Mouse (Mus musculus): Measurements from ENCODE around the gene Pld2. TPM values are rescaled to one million over a fixed set of nuclear protein-coding genes. Genes with fewer than 3 reads are reported as not detected.

Gene Pld2
- polyA plus RNA-seq, 1 experiment, result 0.04 TPM

DNA sequence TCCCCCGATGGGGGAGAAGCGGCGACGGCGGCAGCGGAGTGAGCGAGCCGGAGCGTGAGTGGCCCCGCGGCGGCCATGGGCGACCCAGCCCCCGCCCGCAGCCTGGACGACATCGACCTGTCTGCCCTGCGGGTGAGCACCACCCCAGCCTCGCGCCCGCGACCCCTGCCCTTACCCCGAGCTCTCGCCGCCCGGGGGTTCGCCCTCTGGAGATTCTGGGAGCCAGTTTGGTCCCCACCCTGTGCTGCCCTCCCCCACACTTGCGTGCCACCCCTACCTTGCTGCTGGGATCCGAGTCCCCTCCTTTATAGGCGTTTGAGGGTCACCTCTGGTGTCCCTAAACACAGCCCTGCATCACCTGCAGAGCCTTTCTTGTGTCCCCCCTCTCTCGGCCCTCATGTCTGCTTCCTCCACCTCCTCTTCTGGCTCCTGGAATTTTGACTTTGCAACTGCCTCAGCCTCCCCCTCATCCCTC is 23.2 kb downstream of the Pld2 start:
- no peak for TF ChIP-seq GATA1 (IDR thresholded peaks at IDR 0.05; ENCODE audit: low read length)

GRCm38 (mm10) chr11:70563470-70564275 is 23.8 kb downstream of the Pld2 start:
- TF ChIP-seq GATA1 (IDR thresholded peaks at IDR 0.05; ENCODE audit: low read length), result no peak

GRCm38 (mm10) chr11:70564276-70564873 is 24.5 kb downstream of the Pld2 start:
- TF ChIP-seq GATA1 (IDR thresholded peaks at IDR 0.05; ENCODE audit: low read length), result no peak

- TF ChIP-seq GATA1 (IDR thresholded peaks at IDR 0.05; ENCODE audit: low read length), result no peak
These were observed 26.7 kb downstream of the Pld2 start for GRCm38 (mm10) chr11:70566586-70566985.

DNA sequence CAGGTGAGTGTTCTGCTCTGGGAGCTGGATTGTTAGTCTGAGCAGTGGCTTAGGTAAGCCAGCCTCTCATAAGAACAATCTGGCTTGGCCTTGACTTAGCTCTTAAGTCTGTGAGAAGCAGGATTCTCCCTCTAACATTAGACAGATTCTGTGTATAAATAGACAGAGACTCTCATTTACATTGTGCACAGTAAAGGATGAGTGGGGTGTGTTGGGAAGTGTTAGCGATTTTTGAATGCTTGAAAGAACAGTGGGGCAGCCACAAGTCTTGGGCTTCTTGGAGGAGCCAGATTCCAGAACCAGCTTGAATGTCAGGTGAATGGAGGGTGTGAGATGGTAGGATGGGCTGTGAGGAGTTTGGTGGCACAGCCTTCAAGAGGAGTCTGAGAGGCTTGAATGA is 31.8 kb downstream of the Pld2 start:
- no peak for TF ChIP-seq GATA1 (IDR thresholded peaks at IDR 0.05; ENCODE audit: low read length)

- peak; percentile 73 for TF ChIP-seq GATA1 (IDR thresholded peaks at IDR 0.05; ENCODE audit: low read length)
These were observed 32.6 kb downstream of the Pld2 start for GRCm38 (mm10) chr11:70572348-70572902.

GRCm38 (mm10) chr11:70573872-70574271 is 34.0 kb downstream of the Pld2 start:
- no peak for TF ChIP-seq GATA1 (IDR thresholded peaks at IDR 0.05; ENCODE audit: low read length)

DNA sequence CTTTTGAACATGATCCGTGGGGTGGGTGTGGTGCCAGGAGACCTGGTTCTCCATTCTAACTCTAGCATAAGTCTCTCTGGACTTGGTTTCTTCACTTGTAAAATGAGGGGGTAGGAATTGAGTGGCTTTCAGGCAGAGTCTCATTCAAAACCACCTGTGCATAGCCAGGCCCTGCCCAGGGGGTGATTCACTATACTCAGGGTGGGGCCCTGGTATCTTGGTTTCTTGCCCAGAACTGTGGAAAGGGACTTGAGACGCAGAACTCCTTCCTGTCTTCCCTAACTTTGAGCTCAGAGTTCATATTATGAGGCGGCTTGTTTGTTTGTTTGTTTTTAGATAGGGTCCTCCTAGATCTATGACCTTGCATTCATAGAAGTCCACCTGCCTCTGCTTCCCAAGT is 37.3 kb downstream of the Pld2 start:
- no peak for TF ChIP-seq GATA1 (IDR thresholded peaks at IDR 0.05; ENCODE audit: low read length)

DNA sequence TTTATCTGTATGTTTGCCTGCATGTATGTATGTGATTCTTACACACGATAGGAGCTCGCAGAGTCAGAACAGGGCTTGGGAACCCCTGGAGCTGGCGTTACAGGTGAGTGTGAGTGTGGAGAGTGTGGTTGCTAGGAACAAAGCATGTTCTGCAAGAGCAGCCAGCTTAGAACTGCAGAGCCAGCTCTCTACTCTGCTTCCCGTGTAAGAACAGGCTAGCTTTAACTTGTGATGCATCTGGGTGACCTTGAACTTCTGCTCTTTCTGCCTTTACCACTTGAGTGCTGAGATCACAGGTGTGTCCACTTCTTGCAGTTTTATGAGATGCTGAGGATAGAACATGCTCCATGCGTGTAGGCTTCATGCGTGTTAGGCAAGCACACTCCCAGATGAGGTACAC is 39.1 kb downstream of the Pld2 start:
- TF ChIP-seq GATA1 (IDR thresholded peaks at IDR 0.05; ENCODE audit: low read length), result no peak

DNA sequence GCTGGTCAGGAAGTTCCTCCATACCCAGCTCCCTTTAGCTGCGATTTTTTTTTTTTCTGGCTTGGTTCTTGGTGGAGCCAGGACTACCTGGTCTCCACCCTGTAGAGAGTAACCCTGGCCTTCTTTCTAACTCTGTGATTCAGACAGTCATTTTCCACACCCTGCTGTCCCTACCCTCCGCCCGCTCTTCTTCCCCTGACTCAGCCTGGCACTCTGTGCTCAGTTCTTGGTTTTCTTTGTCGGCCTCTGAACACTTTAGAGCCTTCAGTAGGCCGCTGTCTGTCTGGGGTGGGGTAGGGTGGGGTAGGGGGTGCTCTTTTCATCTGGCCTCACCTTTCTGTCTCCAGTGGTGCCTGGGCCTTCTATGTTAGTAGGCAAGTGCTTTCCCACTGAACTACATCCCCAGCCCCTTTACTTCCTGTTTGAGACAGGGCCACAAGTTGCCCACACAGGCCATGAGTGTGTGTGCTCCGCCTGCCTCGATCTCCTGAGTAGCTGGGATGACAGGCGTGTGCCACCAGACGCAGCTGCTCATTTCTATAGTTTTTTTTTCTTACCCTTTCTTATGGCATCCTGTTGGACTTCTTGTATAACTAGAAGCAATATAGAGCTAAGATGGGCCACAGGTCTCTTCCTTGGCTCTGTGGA is 40.0 kb downstream of the Pld2 start:
- no peak for TF ChIP-seq GATA1 (IDR thresholded peaks at IDR 0.05; ENCODE audit: low read length)

- TF ChIP-seq GATA1 (IDR thresholded peaks at IDR 0.05; ENCODE audit: low read length), result no peak
These were observed 40.5 kb downstream of the Pld2 start for GRCm38 (mm10) chr11:70580358-70580720.

GRCm38 (mm10) chr11:70580921-70581320 is 41.1 kb downstream of the Pld2 start:
- TF ChIP-seq GATA1 (IDR thresholded peaks at IDR 0.05; ENCODE audit: low read length), result no peak

DNA sequence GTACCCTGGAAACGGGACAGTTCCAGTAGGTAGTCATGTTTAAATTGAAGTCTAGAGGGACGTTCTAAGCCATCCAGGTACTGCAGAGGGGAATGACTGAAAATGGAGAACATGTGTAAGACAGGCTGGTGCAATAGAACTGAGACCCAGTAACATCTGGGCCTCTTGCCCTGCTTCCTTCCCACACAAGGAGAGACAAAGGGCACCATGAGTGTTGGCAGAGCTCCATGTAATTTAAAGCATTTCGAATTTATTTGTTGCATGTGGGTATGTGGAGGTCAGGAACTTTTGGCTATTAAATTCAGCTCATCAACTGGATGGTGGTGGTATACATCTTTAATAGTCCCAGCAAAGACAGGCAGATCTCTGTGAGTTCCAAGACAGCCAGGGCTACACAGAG is 42.3 kb downstream of the Pld2 start:
- no peak for TF ChIP-seq GATA1 (IDR thresholded peaks at IDR 0.05; ENCODE audit: low read length)

DNA sequence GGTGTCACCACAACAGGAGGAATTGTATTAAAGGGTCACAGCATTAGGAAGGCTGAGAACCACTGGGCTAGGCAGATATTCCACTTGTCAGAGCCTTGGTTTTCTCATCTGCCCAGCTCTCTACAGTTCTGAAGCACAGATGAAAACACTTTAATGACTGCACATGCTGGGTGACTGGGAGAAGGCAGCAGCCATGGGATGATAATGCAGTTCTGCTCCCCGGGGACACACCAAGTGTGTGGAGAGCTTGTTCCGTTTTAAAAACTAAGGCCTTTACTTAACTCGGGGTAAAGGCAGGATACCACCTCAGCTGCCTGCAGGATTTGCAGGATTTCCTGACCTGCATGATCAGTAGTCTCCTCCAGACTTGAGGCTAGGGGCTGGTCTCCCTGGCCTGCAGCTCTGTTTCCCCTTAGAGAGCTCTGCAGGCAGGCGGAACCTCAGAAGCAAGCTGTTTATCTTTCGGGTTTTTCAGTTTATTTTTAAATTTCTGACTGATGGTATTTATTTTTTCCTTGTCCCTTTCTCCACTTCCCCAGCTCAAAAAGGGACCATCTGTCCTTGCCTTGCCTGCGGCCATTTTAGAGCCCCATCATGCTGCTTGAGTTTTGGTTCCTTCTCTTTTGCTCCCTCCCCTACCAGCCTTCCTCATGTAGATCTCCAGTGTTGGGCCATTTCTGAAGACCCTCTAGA is 43.3 kb downstream of the Pld2 start:
- no peak for TF ChIP-seq GATA1 (IDR thresholded peaks at IDR 0.05; ENCODE audit: low read length)

DNA sequence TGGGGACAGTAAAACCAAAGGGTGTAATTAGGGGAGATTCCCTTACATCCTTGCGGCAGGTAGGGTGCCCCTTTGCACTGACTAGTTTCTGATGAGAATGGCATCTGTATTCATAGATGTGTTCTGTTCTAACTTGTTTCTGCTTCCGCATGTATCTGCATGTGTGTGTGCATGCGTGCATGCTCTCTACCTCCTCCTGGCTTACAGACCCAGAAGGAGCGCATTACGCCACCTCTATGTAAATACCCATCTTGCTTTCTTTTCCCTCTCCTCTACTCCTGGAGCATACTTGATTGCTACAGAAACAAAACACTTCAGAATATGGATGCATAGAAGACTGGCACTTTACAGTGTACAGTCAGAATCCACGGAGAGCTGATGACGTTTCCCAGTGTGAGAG is 43.9 kb downstream of the Pld2 start:
- TF ChIP-seq GATA1 (IDR thresholded peaks at IDR 0.05; ENCODE audit: low read length), result no peak

DNA sequence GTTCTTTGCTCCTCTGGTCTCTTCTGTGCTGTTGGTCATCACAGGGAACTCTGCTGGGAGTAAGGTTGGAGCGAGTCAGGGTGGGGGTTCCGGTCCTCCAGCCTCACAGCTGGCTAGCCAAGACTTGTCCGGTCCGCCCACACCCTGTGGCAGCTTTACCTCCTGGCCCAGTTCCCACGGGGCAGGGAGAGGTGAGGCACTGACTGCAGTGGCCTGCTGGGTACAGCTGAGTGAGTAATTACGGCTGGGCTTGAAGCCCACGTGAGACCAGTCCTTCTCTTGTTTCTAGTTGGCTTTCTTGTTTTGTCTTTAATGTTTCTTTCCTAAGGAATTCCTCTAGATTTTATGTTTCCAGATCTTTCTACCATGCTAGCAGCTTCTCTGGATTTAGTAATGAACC is 45.6 kb downstream of the Pld2 start:
- no peak for TF ChIP-seq GATA1 (IDR thresholded peaks at IDR 0.05; ENCODE audit: low read length)
